Mouse (Mus musculus) adrenal gland, adult 2 months (tissue): ENCODE data around the gene Kcnd1. TPM values are rescaled to one million over a fixed set of nuclear protein-coding genes. Genes with fewer than 3 reads are reported as not detected.
A peak's percentile ranks its signal among the peaks of the same experiment; 100 is the strongest.
"Not testable (repeated sequence)": the region's sequence is repeated elsewhere in the genome, so short reads cannot be mapped to it uniquely, and the experiment has no call there.

Experiments
- DNase-seq: peaks from one replicate; pipeline ENCODE4 v3.0.0; 2021
- long read RNA-seq: library from polyadenylated mRNA; stranded (forward); transcript quantifications from one replicate; pipeline ENCODE4 v2.0.0, GENCODE M21; 2021
- polyA plus RNA-seq: library from polyadenylated mRNA; depleted of rRNA; stranded (reverse); fragments of >200 nt; gene quantifications from 2 replicates; pipeline ENCODE4 v1.2.3, GENCODE M21; 2012; rRNA removed
- total RNA-seq, 2 experiments: library from RNA; stranded (reverse); gene quantifications; 2 replicates each; pipeline ENCODE4 v1.2.3; 2021

Gene Kcnd1
- under 1 TPM; 0.86 to 0.92 TPM for total RNA-seq
- 1.1 and 1.2 TPM in 2 replicates for polyA plus RNA-seq
- long read RNA-seq, partial matches to known transcripts = 0 of 1 reads
- long read RNA-seq, other reads (novel, unspliced or antisense) = 1 of 1 reads

- peak; percentile 15 for DNase-seq
These were observed at the start of gene Kcnd1 for GRCm38 (mm10) chrX:7821865-7822779. Kcnd1 (plus strand) TSS chrX:7822289.

GRCm38 (mm10) chrX:7772766-7773165 lies 49.3 kb upstream of the Kcnd1 start:
- DNase-seq = no peak

- DNase-seq = no peak
These were observed 46.4 kb upstream of the Kcnd1 start for GRCm38 (mm10) chrX:7775501-7776205.

- peak; percentile 57 for DNase-seq
These were observed 45.6 kb upstream of the Kcnd1 start for GRCm38 (mm10) chrX:7776329-7777082.

GRCm38 (mm10) chrX:7778450-7779244 lies 43.4 kb upstream of the Kcnd1 start:
- DNase-seq = no peak

GRCm38 (mm10) chrX:7779294-7779693 lies 42.8 kb upstream of the Kcnd1 start:
- no peak for DNase-seq

- DNase-seq = no peak
These were observed 39.4 kb upstream of the Kcnd1 start for GRCm38 (mm10) chrX:7782603-7783092.

GRCm38 (mm10) chrX:7789542-7790136 lies 32.5 kb upstream of the Kcnd1 start, which contains the start of gene Gripap1:
Gripap1 (plus strand) TSS chrX:7789765.
- peak; percentile 84 for DNase-seq

GRCm38 (mm10) chrX:7790309-7790708 lies 31.8 kb upstream of the Kcnd1 start:
- DNase-seq = no peak

- DNase-seq = no peak
These were observed 28.7 kb upstream of the Kcnd1 start for GRCm38 (mm10) chrX:7793361-7793760.

- peak; percentile 20 for DNase-seq
These were observed 27.1 kb upstream of the Kcnd1 start for GRCm38 (mm10) chrX:7795016-7795415.

- DNase-seq = no peak
These were observed 24.8 kb upstream of the Kcnd1 start for GRCm38 (mm10) chrX:7797327-7797726.

- DNase-seq = not testable (repeated sequence)
These were observed 19.9 kb upstream of the Kcnd1 start for GRCm38 (mm10) chrX:7802157-7802556.

- not testable (repeated sequence) for DNase-seq
These were observed 7.1 kb upstream of the Kcnd1 start for GRCm38 (mm10) chrX:7815016-7815415.

GRCm38 (mm10) chrX:7837146-7837545 lies 15.1 kb downstream of the Kcnd1 start:
- DNase-seq = no peak

GRCm38 (mm10) chrX:7840842-7841162 lies 18.7 kb downstream of the Kcnd1 start:
- DNase-seq = no peak

- DNase-seq = peak; percentile 96
These were observed 19.4 kb downstream of the Kcnd1 start, which contains the start of gene Otud5 for GRCm38 (mm10) chrX:7841163-7842162. Otud5 (plus strand) TSS chrX:7841364.

- DNase-seq = peak; percentile 29
These were observed 20.2 kb downstream of the Kcnd1 start for GRCm38 (mm10) chrX:7842318-7842717.

GRCm38 (mm10) chrX:7847845-7848244 lies 25.8 kb downstream of the Kcnd1 start:
- DNase-seq = no peak
